Mouse (Mus musculus): ENCODE measurements around the gene Lmna.

Gene Lmna

DNA sequence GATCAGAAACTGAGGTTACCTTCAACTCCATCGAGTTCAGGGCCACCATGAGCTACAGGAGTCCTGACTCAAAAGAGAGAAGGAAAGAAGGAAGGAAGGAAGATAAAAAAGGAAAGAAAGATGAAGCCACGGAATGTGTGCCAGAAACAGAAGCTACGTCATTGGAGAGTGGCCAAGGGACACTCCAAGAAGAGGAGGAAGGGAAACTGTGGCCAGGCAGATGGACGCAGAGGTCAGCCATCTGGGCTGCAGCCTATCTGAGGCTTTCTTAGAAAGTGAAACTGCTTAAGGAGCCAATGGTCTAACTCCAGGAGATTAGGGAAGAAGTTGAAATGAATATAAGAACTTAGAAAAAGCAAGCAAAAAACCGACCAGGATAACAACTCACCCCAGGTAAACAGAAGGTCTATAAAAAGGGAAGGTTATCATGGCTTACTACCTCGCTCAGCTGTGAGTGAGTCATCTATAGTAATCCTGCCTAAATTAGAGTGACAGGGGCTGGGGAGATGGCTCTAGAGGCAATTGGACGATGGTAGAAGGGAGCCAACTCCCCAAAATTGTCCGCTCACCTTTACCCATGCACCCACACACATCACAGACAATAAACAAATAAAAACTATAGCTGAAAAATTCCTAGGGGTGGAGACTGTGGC lies 63.2 kb downstream of the Lmna start:
- DNase-seq (ENCODE audit: low spot score) = no peak

DNA sequence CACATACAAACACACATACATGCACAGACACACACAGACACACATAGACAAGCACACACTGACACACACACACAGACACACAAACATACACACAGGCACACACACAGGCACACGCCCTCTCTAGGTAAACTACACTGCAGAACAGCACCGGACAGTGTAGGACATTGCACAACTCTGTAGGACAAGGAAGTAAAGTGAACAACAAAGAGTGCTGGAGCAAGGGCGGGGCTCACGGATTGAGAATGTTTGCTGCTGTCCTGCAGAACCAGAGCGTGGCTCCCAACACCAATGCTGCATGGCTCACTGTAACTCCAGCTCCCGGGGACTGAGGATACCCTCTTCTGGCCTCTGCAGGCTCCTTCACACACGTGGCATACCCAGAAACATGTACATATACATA lies 66.9 kb downstream of the Lmna start:
- DNase-seq (ENCODE audit: low spot score) = peak; percentile 61

DNA sequence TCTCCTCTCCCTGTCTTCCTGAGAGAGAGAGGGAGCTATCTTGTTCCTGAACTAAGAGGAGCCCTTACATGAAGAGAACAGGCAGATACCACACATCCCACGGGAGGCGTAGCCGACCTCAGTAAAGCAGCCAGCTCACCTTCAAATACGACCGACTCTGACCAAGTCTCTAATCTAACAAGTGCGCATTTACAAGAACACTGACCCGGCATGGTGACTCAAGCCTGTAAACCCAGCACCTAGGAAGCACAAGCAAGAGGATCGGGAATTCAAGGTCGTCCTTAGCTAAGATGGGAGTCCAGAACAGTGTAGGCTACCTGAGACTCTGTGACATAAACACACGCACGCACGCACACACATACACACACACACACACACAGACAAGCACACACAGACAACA lies 67.3 kb downstream of the Lmna start:
- no peak for DNase-seq (ENCODE audit: low spot score)

DNA sequence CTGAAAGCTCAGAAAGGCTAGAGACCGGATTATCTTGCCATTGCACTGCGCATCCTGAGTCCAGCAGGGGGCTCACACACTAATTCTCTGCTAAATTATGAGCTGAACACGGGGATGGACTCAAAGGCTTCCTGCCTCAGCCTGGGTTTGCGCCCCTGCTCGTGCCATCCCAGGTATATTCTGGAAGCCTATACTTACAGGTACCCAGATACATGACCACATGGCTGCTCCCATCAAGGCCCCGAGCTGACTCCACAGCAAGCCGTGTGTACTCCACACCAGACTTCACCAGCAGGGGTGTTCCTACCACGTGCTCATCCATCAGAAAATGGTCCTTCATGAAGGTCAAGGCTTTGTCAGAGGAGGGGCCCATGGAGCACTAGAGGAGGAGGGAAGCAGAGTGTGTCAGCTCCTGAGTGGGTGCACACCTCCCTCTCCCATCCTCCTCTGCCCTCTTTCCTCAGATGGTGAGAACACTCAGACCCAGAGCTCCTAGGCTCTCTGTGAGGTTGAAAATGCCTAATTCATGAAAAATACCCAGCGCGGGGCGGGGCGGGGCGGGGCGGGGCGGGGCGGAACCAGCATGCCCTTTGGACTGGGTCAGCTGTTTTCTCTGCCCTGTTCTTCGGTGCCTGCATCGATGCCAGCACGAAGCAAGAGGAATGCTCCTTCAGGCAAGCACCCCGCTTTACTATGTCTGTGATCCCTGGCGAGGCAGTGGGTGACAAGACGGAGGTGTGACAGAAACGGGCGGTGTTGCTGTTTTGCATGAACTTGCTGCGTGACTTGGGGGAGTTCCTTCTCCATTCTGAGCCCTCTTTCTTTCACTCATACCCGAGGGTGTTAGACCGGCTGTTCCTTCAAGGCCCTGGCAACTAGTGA lies 69.0 kb downstream of the Lmna start:
- DNase-seq (ENCODE audit: low spot score) = peak; percentile 38

DNA sequence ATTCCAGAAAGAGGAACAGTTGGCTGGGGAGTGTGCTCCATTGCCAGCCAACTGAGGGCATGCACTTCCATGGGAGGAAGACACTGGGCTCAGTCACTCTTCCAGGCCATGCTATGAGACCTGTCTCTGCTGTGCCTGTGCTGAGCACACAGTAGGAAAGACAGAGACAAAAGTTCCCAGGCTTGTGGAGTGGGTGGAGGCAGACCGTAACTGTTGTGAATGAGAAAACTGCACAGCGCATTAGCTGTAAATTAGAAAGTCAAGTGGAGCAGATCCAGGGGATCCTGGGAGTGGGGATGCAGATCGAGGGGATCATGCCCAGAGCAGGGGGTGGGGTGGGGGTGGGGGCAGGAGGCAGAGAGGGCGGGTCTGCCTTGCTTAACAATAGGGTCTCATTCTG lies 70.2 kb downstream of the Lmna start:
- DNase-seq (ENCODE audit: low spot score) = no peak

- DNase-seq (ENCODE audit: low spot score) = no peak
These were observed 72.3 kb downstream of the Lmna start for GRCm38 (mm10) chr3:88437454-88437853.

GRCm38 (mm10) chr3:88436395-88437201 lies 73.2 kb downstream of the Lmna start:
- DNase-seq (ENCODE audit: low spot score) = peak; percentile 47

DNA sequence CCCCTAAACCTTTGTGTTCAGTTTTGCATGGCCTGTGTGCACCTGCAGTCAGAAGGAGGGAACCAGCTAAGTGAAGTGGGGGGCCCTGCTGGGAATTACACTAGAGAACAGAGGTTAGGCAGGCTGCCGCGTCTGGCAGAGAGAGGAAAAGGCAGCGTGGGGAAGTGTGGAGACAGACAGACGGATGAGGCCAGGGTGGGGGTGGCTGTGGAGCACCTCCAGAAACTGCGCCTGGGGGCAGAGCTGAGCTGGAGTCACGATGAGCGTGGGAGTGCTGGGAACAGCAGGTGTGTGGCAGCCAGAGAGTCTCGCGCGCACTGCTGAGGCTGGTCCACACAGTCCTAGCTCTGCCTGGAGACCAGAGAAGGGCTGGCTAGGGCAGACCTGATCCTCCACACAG lies 74.2 kb downstream of the Lmna start:
- no peak for DNase-seq (ENCODE audit: low spot score)

Measured in yolk sac, embryonic 10.5 days (tissue).